ENCODE assay signal across 16 mouse cellular contexts in the genomic region with DNA sequence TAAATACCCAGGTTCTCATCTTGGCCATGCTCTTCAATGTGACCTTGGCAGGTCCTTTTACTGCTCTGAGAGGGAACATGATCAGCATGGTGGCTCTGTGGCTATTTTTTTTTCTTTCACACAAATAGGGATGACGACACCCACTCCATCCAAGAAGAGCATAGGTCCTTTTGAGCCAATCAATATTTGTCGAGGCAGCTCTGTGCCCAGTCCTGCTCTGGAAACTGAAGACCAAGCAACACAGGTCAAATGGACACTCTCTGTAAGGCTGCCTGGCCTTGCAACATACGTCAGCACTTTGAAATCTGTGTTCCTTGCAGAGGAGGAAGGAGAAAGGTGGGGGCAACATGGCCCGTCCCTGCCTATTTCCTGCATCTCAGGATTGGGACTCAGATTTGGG.
"Had no signal": no experiment of that assay in that cellular context is flagged by ENCODE, and none has a peak within 500 bp of the region (broad histone marks: within the 10 kb centered on the region; RNA-seq: fewer than 3 reads in every experiment).

No protein-coding gene starts in this region.

- H3K4me3 ChIP-seq: neural tube, embryonic 13.5 days; neural tube, embryonic 15.5 days; stomach, embryonic 15.5 days had no signal

- H3K9ac ChIP-seq: neural tube, embryonic 13.5 days; neural tube, embryonic 15.5 days; stomach, embryonic 15.5 days had no signal

- H3K9me3 ChIP-seq: neural tube, embryonic 13.5 days; neural tube, embryonic 15.5 days; stomach, embryonic 15.5 days had no signal

- H3K4me1 ChIP-seq: stomach, embryonic 15.5 days had no signal

- H3K4me2 ChIP-seq: neural tube, embryonic 13.5 days; neural tube, embryonic 15.5 days; stomach, embryonic 15.5 days had no signal

- H3K36me3 ChIP-seq: neural tube, embryonic 13.5 days; neural tube, embryonic 15.5 days; stomach, embryonic 15.5 days had no signal

- H3K27ac ChIP-seq: neural tube, embryonic 13.5 days; neural tube, embryonic 15.5 days; stomach, embryonic 15.5 days; stomach, postnatal 0 days had no signal

- DNase-seq: retina, postnatal 1 day; right cerebral cortex, adult 18-20 months; right cerebral cortex, postnatal 14 days; right cerebral cortex, postnatal 25 days; right cerebral cortex, postnatal 4 days; spleen, adult 18-20 months; thymus, adult 18-20 months; thymus, adult 2 months; thymus, postnatal 14 days; thymus, postnatal 25 days; thymus, postnatal 36 days; thymus, postnatal 4 days had no signal

- H3K27me3 ChIP-seq: neural tube, embryonic 13.5 days; neural tube, embryonic 15.5 days had no signal
